Mouse (Mus musculus): ENCODE data around the gene Gm44596. TPM values are rescaled to one million over a fixed set of nuclear protein-coding genes. Genes with fewer than 3 reads are reported as not detected.

Gene Gm44596
- not detected in 2 replicates for polyA plus RNA-seq (2012; rRNA removed)

DNA sequence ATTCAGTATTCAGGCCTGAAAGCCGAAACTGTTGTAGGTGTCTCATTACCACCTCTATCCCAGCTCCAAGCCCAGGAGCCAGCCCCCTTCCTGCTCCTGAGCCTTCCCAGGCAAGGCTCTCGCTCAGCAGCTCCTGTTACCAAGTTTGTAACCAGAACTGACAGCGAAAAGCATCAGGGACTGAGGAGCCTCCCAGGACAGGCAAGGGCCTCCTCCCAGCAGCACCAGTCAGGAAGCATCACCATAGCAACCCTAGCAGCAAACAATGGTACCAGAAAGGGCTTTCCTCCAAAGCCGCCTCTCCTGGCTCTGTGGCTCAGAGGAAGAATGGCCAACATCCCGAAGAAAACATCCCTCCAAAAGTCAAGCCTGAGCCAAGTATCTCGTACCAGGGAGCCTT lies at the start of gene Gm44596, which contains the start of gene Tex52:
TSS of gene Gm44596 (plus strand) at position 312 of the 400 bp plus-strand sequence.
TSS of gene Tex52 (plus strand) at position 265 of the 400 bp plus-strand sequence.

DNA sequence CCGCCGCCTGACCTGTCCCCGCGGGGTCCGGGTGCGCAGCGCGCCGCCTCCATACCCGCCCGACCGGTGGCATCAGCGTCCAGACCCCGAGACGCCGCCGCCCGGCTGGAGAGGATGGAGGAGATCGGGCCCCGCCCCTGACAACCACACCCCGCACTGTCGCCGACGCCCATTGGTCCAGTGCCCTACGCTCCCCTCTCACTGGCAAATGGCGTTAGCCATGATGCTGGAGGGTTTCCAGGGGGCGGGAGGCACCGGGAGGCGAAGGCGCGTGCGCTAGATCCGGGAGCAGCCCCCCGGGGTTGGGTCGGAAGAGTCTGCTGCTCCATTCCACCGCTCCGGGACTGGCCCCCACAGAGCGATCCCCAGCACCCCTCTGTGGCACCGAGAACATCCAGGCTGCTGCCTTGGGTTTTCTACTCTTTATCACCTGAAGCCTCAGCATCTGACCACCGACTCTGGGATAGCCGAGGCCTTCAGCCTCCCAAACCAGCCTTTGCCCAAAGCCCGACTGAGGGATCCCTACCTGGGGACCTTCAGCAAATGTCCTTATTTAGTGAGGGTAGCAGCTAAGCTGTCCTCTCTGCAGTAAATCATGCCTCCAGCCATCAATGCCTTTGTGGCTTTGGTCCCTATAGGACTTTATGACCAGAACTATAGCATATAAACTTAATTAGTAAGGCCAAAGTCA lies 19.4 kb upstream of the Gm44596 start, which contains the start of gene Tulp3:
TSS of gene Tulp3 (minus strand) at position 126 of the 691 bp plus-strand sequence.

GRCm38 (mm10) chr6:128362381-128363006 lies 12.8 kb upstream of the Gm44596 start, which contains the start of the genes Rhno1 and Foxm1:
Gene Rhno1 (minus strand): TSS chr6:128362911.
Gene Foxm1 (plus strand): TSS chr6:128362967.

GRCm38 (mm10) chr6:128398996-128399395 lies 23.7 kb downstream of the Gm44596 start, which contains the start of gene Nrip2:
Gene Nrip2 (plus strand): TSS chr6:128399296.

DNA sequence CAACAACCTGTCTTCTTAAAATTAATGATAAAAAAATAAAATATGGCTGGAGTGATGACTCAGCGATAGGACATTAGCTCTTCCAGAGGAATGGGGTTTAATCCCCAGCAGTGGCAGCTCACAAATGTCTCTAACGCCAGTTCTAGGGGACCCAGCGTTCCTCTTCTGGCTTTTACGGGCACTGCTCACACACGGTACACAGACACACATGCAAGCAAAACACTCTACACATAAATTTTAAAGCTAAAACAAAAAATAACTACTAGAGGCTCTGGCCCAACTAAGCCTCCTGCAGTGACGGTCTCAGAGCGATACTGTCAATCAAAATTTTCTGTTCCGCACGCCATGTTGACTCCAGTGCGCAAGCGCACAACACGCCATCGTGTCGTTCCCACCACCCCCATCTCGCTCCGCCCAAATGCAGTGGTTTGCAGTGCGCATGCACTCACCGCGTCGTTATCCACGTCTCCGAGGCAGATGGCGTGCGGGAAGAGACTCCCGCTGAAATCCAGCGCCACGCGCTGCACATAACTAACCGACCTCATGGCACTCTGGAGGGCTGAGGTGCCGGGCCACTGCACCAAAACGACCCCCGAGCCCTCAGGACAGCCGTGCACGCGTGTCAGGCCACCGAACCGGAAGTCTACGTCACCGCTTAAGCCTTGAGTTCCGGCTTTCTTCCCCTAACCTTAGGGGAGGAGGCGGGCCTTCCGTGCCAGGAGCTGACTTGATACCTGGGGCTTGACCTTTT lies 49.1 kb downstream of the Gm44596 start, which contains the start of gene Itfg2:
TSS of gene Itfg2 (minus strand) at position 663 of the 751 bp plus-strand sequence.

DNA sequence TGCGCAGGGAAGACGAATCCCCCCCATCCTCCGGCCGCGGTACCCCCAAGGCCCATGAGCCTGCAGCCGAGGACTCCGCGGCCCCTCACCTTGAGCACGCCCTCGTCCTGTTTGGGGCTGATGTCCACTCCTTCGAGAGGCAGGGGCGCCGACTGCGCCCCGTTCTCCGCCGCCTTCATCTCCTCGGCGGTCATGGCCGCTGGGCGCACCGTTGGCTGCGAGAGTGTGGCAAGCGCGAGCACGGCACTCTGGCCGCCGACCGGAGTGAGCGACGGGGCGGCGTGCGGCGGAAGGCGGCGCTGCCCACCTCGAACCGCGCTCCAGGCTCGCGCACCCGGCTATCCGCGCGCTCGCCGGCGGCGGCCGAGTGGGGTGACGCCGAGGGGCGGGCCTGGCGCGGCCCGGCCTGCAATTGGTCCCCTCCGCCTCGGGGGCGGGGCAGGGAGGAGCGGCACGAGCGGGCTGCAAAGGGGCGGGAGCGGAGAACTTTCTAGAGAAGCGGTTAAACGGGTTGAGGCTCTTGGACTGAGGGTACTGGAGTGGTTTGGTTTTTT lies 63.1 kb downstream of the Gm44596 start, which contains the start of gene Fkbp4:
TSS of gene Fkbp4 (minus strand) at position 361 of the 554 bp plus-strand sequence.

Other genes starting within 250 kb of the Gm44596 start
- gene Tspan9, start 231.9 kb upstream of the Gm44596 start, polyA plus RNA-seq (2012; rRNA removed), result 33.4 and 54.4 TPM in 2 replicates
- gene Tead4, start 74.7 kb upstream of the Gm44596 start, polyA plus RNA-seq (2012; rRNA removed), result 0.45 and 1.3 TPM in 2 replicates
- 34.5 and 40.2 TPM in 2 replicates for gene Tulp3, start 19.7 kb upstream of the Gm44596 start, polyA plus RNA-seq (2012; rRNA removed)
- gene Rhno1, start 12.6 kb upstream of the Gm44596 start, polyA plus RNA-seq (2012; rRNA removed), result 42.5 and 43.0 TPM in 2 replicates
- 50.6 and 65.2 TPM in 2 replicates for gene Foxm1, start 12.5 kb upstream of the Gm44596 start, polyA plus RNA-seq (2012; rRNA removed)
- gene Tex52, start within 50 bp of the Gm44596 start, polyA plus RNA-seq (2012; rRNA removed), result 1.0 and 1.8 TPM in 2 replicates
- gene Nrip2, start 23.8 kb downstream of the Gm44596 start, polyA plus RNA-seq (2012; rRNA removed), result 5.3 and 7.5 TPM in 2 replicates
- gene Itfg2, start 49.4 kb downstream of the Gm44596 start, polyA plus RNA-seq (2012; rRNA removed), result 34.6 and 38.2 TPM in 2 replicates
- gene Fkbp4, start 63.2 kb downstream of the Gm44596 start, polyA plus RNA-seq (2012; rRNA removed), result 258 and 290 TPM in 2 replicates
- 0.08 TPM in 1 of 2 replicates, not detected in the other for gene Pzp, start 151.2 kb downstream of the Gm44596 start, polyA plus RNA-seq (2012; rRNA removed)
- 0.93 and 1.3 TPM in 2 replicates for gene A2ml1, start 206.1 kb downstream of the Gm44596 start, polyA plus RNA-seq (2012; rRNA removed)
- not detected in 2 replicates for gene Klrb1a, start 248.0 kb downstream of the Gm44596 start, polyA plus RNA-seq (2012; rRNA removed)